Mouse (Mus musculus) cerebellum, postnatal 4 days (tissue): ENCODE measurements around the gene Esrrg.

Experiments used
- DNase-seq, 2 experiments: peaks; one replicate each; pipeline ENCODE4 v3.0.0; 2022; ENCODE audit warnings: low spot score in 2 of 2, mixed read lengths in 1 of 2

The Esrrg gene

DNA sequence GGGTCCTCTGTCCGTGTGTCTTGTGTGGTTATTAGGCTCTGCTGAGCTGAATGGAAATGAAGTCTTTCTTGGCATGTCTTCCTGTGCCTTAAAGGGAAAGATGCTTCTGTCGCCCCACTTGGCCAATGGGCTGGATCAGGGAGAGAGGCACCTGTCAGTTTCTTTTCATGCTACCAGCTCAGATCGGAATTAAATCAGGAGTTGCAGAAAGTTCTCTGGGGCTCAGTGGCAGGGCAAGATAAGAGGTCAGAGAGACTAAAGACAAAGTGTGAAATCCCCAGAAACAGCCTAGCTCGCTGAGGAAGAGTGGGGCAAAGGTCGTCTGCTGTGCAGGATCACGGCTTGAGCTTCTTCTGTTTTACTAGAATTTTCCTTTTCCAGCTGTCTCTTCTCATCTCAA, 97.5 kb downstream of the Esrrg start:
- DNase-seq, result no peak

DNA sequence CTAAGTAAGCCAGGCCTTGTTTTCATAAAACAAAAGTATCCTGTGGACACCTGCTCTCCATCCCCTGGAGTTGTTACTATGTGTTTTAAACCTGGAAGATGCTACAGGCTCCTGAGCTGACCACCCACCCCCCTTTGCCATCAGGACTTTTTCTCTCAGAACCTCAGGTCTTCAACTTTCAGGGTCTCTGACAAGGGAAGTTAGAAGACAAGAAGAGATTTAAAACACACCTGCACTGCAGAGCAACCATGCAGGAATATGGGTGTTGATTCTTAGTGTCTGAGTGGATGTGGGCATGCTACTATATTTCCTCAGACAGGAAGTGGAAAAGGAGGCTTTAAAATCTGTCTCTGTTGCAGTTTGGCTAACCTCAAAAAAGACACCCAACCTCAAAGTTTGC, 98.6 kb downstream of the Esrrg start:
- DNase-seq, result no peak

DNA sequence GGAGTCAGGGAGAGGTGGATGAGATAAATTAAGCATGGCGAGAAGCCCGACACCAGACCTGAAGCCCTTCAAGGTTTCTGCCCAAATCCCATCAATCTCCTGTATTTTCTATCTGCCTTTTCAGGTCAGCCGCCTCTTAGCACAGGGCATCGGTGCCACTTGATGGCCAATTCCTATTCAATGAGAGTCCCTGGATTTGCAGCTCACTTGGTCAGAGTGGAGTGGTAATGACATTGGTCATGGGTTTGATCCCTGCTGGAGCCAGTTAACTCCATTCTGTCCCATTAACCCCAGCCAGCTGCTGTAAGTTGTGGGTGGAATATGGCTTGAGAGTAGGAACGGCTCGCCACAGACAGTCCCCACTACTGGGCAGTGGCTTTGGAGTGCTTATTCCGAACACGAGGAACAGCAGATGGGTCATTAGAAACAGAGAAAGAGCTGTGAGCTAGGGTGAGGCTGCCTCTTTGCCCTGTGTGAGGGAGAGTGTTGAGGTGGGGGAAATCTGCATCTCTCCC, 101.9 kb downstream of the Esrrg start:
- DNase-seq, result no peak

DNA sequence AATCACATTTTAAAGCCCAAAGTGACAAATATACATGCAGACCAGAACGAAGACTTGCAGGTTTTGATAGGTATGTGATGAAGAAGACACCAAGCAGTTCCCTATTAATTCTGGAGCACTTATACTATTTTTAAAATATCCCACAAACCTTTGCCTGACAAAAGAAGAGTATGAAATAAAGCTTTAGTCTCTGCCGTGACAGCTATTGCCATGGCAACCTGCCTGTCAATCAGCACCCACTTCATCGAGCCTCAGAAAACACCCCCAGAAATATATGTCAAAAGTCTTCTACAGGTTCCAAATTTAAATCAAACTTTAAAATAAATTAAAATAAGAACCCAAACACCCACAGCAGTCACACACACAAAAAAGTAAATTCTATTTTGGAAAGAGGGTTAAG, 112.4 kb downstream of the Esrrg start:
- DNase-seq, result no peak

DNA sequence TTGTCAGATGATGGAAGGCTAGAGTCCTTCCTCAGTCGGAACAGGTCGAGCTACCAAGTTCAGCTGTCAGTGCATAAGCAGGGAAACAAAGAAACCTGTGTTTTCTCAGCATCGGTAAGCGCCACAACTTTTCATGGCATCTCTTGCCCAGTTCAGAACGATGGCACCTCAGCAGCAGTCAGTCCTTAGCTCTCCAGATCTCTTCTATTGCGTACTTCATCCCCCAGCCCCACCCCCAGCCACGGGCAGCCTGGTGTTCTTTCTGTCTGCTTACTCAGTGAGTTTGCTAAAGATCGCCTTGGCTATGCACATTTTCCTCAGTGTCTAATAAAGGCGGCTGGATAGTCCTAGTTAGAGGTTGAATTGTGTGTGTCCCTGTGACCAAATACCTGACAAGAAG, 113.4 kb downstream of the Esrrg start:
- DNase-seq, result no peak

DNA sequence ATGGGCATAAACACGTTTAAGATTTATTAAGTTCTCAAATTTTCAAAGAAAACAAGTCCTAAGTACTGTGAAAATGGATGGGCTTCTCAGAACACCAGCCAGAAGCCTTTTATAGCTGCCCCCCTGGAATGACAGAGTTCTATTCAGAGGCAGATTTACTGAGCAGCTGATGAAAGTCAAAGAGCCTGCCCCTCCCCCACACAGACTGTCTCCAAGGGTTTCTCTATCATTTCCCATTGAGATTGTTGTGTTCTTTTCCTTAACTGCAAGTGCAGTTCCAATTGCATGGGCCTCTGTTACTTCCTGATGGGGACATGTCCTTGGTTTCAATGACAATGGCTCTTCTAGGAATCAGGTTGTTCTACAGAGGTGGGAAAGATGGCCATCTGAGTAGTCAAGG, 116.1 kb downstream of the Esrrg start:
- DNase-seq, result no peak

DNA sequence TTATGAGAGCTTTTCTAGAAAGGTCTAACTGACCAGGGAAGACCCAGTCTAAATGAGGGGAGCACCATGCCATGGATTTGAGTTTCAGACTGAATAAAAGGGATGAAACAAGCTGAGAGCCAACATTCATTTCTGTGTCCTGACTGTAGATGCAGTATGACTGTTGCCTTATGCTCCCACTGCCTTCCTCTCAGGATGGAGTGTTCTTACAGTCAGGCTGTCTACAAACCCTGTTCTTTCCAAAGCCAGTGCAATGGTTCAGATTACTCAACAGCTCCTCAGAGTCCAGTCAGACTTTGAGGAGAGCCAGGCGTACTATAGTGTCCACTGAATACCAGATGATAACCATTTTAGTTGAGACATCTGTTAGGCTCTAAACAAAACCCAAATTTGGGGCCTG, 116.8 kb downstream of the Esrrg start:
- no peak for DNase-seq

DNA sequence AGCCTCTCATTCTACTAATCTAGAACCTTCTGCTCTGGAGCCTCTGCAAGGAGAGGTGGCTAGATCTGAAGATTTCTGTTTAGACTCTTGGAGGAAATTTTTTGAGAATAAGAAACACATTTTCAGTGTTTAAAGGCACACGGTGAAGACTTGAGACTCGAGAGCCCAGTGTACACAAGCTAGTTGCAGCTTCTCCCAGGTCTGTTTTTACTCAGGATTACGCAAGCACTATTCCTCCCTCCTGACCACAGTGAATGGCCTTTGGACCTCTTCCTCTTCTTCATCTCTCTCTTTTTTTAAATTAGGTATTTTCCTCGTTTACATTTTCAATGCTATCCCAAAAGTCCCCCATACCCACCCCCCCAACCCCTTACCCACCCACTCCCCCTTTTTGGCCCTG, 122.6 kb downstream of the Esrrg start:
- no peak for DNase-seq

DNA sequence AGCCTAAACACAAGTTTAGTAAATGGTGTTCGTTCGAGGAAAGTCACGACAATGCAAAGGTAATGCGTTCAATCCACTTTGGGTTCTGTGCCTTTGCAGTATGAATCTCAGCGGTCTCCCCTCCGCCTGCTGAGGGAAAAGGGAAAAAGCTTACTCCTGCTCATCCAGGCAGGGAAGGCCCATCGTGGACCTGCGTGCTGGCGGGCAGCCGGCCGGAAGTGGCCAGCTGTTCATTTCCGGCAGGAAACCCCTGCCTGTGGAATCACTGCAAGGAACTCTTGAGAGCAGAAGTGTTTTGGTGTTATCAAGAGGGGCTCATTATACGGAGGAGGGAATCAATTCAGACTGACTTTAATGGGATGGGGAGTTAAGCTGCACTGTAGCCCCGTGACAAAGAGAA, 127.9 kb downstream of the Esrrg start:
- no peak for DNase-seq

DNA sequence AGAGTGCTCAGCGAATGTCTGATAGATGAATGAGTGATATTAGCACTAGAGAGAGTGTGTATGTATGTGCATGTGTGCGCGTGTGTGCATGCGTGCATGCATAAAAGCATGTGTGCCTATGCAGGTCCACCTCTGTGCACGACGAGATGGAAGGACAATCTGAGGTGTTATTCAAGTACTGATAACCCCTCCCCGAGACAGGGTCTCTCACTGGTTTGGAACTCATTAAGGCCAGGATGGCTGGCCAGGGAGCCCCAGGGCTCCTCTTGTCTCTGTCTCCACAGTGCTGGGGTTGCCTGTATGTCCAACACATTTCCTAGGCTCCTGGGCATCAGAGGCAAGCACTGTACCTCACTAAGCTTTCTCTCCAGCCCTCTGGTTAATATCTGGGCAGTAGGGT, 128.7 kb downstream of the Esrrg start:
- DNase-seq, result no peak

DNA sequence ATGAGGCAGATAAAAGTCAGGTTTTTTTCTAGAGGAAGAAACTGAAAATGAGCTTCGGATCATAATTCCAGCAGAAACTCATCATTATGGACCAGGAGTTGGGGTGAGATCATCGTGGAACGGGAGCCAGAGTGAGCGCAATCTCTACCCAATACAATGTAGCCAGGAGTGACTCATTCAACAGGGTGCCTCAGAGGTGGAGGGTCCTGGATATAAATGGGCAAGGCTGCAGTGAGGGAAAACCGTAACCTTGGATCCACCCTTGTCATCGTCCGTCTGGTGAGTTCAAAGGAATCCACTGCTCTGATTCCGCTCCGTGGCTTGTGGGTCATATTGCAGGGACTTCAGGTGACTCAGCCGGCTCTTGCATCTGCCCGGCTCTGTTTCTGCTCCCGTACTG, 131.9 kb downstream of the Esrrg start:
- no peak for DNase-seq

DNA sequence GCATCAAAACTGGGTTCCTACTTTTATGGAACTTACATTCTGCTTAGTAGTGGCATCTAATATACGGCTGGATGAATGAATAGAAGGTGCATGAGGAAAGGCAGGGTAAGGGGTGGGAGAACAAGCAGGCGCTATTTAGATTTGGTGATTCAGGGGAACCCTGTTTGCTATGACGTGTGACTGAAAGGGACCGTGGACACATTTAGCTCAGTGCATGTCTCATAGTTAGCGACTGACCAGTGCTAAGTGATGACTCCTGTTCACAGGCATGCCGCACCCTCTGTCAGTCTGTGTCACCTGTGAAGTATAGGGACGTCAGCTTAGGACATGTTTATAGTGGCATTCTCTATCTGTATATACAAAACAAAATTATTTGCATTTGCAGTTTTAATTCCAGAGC, 132.7 kb downstream of the Esrrg start:
- DNase-seq, result no peak

DNA sequence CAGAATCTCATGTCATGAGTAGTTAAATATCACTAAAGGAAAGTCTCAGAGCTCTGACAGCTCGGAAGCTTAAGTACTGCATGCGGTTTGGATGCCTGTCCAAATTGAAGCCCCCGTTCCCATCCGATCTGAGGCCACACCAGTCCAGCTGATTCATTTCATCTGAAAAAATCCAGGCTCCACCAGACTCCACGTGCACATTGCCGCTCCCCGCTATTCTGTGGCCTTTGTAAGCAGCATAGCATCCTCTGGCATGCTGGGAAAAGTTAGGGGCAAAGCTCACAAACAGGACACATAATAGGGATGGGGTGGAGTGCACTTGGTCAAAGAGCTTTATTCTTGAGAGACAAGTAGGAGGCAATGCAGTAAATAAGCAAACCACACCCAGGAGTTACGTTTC, 133.5 kb downstream of the Esrrg start:
- DNase-seq, result no peak

DNA sequence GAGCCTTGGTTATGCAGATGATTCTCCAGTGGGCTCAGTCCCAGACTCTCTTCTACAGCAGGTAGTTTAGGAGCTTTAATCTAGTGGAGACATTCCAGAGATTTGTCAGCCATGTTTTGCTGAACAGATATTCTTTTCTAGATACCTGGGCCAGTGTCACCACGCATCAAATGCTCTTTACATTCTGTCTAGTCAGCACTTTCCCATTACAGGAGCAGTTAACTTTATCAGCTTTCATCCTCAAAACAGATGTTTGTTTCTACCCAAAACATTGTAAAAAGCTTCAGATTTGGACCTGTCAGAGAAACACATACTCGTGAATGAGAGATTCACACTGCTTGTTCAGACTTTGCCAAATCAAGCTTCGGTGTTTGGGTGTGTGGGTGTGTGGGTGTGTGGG, 140.7 kb downstream of the Esrrg start:
- DNase-seq, result no peak

DNA sequence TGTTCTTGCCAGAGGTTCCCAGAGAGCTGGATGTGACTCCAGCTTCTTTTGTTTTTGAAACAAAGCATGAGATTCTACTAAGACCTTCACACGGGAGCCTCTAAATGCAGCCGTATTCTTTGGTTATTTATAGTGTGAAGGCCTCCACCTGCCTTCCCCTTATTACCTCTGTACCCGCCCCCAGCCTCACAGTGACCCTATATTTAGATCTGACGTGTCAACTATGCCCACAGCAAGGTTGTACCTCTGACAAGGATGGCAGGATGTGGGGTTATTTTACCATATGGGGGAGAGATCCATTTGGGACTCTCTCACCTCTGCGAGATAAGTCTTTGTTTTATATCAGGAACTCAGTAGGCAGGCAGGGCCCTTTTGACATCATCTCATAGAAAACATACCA, 141.3 kb downstream of the Esrrg start:
- DNase-seq, result no peak

DNA sequence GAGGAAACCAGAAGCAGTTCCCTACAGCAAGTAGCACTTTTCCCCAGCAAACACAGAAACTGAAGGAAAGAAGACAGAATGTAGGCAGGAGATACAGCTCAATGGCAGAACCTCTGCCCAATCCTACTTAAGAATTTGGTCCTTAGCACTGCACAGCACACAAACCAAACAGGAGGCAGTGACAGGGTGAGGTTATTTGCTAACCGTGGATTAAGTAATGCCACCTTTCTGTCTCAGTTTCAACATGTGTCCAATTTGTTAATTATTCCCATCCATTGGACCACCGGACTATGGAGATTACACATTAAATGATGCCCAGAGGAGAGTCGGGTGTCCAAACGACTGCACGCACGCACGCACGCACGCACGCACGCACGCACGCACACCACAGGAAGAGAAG, 146.9 kb downstream of the Esrrg start:
- DNase-seq, result no peak

DNA sequence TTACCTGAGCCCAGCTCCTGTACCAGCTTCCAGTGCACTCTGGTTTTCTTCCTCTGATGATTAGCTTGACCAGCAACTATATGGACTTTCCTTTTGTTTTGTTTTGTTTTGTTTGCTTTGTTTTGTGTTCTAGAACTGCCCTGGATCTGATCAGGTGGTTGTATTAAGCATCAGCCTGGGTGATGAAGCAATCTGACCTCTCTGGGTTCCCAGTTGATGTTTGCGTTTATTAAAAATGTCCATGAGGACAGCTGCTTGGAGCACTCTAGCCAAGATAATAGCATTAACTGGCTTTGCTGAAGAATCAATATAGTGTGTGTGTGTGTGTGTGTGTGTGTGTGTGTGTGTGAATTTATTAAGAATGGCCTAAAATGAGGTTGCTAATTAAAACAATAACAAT, 149.4 kb downstream of the Esrrg start:
- no peak for DNase-seq

DNA sequence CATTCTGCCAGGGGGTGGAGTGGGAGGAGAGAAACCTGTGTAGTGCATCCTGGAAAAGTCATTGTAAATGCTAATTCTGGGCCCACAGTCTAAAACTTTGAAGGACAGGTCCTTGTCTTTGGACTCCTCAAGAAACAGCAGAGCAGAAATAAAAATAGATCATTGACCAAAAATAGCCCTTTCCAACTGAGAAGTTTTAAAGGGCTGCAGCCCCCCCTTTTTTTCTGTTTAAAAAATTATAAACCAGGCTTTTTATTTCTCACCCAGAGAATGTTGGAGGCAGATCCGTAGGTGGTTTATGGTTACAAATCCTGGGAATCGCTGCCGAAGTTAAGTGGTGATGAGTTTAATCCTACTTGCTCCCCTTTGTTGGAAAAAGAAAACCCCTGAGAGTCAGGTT, 150.0 kb downstream of the Esrrg start:
- no peak for DNase-seq

DNA sequence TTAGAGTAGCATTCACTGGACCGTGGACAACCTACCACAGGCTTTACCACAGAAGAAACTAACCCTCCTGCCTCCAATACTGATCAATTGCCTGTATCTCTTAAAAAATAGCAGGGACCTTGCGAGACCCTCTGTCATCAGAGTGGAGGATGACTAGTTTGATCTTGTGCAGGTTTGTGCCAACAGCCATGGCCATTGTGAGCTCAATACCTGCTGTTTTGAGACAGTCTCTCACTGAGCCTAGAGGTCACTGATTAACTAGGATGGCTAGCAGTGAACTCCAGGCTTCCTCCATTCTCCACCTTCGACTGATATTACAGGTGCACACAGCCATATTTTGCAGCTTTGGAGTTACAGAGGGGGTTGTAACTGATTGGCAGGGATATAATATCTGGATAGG, 150.9 kb downstream of the Esrrg start:
- DNase-seq, result no peak

DNA sequence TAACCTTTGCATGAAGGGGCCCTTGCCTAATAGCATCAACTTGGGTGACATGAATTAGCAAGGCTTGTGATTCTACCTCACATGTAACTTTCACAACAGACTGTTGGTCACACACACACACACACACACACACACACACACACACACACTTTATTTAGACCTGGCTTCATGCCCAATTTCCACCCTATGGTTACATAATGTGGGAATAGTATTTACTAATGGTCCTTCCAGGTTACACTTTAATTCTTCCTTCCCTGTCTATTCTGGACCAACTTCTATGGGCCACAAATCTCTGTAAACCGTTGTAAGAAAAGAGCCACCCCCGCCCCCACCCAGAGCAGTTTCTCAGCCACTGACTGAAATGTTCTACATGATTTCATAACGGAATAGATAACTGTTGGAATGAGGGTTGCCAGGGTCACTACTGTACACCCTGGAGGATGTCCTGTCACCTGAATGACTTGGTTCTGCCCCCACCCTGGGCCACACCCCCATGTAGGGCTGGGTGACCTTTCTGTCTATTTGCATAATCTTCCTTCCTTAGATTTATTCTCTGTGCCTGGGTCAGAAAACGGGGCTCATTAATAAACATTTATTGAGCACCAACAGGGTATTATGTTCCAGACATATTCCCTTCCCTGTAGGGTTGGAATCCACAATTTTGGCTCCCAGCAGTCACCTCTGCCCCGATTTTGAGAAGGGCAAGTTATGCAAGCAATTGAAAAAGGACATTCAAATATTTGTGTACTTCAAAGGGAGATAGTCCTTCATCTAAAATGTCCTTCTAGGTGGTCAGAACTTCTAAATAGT, 154.3 kb downstream of the Esrrg start:
- no peak for DNase-seq

DNA sequence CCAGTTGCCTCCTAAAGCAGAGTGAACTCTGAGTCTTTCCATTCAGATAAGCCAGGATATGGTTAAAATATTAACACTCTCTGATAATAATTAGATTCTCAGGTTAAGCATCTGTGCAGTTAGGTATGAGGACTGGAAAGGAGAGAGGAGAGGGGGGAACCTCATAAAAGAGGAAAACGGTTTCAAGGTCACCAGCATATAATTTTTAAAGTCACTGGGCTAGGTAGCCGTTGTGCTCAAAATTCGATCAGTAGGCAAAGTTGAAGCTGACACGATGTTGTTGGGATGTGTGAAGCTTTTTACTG, 154.8 kb downstream of the Esrrg start:
- DNase-seq, result no peak

DNA sequence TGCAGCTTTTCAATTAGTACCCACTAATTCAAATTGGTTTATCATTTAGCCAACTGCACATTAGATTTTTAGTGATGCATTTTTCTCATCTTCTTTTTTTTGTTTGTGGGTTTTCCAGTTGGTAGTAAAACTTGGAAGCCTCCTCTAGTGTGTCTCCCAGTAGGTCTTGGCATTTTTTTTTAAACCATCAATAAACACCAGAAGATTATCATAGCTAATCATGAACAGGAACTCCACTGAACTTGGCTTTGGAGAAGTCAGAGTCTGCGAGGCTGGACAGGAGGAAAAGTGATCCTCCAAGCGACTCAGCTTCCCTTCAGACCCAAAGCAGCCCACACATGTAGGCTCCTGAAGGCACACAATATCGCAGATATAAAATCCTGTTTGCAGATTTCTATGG, 155.2 kb downstream of the Esrrg start:
- no peak for DNase-seq

DNA sequence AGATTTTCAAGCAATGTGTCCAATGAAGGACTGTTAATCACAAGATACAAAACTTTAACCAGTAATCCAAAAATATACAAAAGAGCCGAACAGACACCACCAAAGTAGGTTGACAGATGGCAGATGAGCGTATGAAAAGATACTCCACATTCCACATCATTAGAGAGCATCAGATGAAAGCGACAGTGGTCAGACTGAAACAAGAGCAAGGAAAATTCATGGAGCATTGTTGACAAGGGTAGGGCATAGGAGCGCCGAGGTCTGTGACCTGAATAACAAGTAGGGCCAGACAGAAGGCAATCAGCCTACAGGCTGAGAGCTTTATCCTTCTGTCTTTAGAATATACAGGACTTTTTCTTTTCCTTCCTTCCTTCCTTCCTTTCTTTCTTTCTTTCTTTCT, 157.0 kb downstream of the Esrrg start:
- DNase-seq, result no peak

DNA sequence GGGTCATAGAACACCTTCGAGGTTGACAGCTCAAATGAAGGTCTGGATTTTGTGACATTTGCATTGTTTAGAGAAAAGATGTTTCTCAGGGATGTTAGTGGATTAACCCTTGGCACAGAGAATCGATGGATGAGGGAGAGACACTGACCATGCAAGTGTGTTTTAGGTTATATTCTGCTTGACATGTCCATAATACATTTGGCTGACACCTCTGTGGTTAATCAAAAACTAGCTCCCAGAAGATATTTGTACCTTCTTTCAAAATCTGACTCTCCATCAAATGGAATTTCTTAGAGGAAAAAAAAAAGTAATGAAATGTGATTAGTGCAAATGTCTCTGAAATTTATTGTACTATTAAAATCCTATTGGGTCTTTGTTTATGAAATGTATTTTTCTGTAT, 158.8 kb downstream of the Esrrg start:
- no peak for DNase-seq
